Mouse (Mus musculus): ENCODE results near the gene Lama2. TPM values are rescaled to one million over a fixed set of nuclear protein-coding genes. Genes with fewer than 3 reads are reported as not detected.

Lama2 gene
- polyA plus RNA-seq, 1 experiment from 2014 or later, result 7.6 TPM

DNA sequence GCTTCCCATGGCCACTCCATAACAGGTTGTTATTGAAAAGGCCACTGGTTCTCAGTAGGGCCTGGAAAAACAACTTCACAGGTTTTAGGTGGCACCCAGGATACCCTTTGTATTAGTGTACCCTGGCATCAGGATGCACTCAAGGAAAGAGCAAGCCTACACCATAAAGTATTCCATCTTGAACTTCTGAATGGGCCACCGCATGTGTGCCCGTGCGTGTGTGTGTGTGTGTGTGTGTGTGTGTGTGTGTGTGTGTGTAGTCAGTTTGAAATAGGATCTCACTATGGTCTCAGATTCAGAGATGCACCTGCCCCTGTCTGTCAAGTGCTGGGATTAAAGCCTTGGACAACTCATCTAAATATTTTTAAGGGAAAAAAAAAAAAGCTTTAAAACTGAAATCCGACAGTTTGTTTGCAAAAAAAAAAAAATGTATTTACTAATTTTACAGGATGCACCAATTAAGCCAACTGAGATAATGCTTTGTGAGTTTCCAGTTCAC, 2.0 kb downstream of the Lama2 start:
- no peaks in the 10 kb centered on the region for H3K27me3 ChIP-seq (ENCODE audit: control insufficient read depth, insufficient read depth, low read length)
- H3K27ac ChIP-seq (ENCODE audit: low read depth, low read length), result no peak overlapping the region
- no peaks in the 10 kb centered on the region for H3K4me1 ChIP-seq (replicated peaks; ENCODE audit: control insufficient read depth, insufficient read depth, low read length)
- H3K4me3 ChIP-seq (ENCODE audit: low read depth, low read length), result no peak overlapping the region
- no peaks in the 10 kb centered on the region for H3K36me3 ChIP-seq (ENCODE audit: control insufficient read depth, insufficient read depth, low read length)
- WGBS, result 84% methylated on average over 4 of the region's 4 CpGs
- ATAC-seq (replicated peaks; ENCODE audit: low FRiP score) (0 out of 2 replicates have a peak, but pooled peaks have one; percentile 18), DNase-seq (ENCODE audit: low spot score) (no peak)
- H3K9me3 ChIP-seq (ENCODE audit: control insufficient read depth, low read length), result no peaks in the 10 kb centered on the region
- H3K4me2 ChIP-seq (ENCODE audit: low read depth, low read length, severe bottlenecking), result no peak overlapping the region
- H3K9ac ChIP-seq (ENCODE audit: low read length), result no peak overlapping the region

DNA sequence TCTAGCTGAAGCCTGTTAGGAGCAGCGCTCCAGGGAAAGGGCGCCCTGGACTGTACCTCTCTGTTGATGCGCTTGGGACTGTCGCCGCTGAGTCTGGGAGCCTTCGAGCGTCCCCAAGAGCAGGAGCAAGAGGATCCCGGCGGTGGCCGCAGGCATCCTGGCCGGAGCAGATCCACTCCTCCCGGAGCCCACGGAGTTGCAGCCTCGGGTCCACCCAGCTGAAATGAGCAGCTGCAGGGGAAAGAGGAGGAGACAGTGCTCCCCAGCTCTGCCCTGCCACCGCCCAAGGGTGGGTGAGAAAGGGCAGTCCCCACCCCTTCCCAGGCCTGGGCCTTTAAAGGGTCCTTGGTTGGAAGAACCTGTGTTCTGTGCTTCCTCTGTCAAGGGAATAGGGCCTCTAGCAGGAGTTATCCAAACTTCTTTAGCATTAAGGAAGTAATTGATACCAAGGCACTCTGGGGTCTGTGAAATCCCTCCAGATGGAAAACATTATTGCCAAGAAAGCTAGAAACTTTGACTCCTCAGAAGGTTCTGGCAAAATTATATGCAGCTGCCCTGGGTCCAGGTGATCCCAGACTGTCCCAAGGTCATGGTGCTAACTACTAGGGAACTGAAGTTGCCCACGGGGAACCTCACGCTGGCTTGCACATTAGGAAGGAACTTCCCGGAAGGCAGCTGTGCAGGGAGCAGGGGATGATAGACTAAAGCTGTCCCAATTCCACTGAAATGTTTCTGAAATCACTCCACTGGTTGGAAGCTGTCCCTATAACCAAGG, 2.7 kb downstream of the Lama2 start:
- Histone ChIP-seq H3K4me3 (ENCODE audit: low read depth, low read length) (peak overlapping the region; percentile 30), H3K27ac (ENCODE audit: low read depth, low read length) (no peak overlapping the region), H3K4me2 (ENCODE audit: low read depth, low read length, severe bottlenecking) (peak overlapping the region; percentile 49), H3K4me1 (replicated peaks; ENCODE audit: control insufficient read depth, insufficient read depth, low read length) (no peaks in the 10 kb centered on the region), H3K9ac (ENCODE audit: low read length) (peak overlapping the region; percentile 45), H3K9me3 (ENCODE audit: control insufficient read depth, low read length) (no peaks in the 10 kb centered on the region), H3K27me3 (ENCODE audit: control insufficient read depth, insufficient read depth, low read length) (no peaks in the 10 kb centered on the region), H3K36me3 (ENCODE audit: control insufficient read depth, insufficient read depth, low read length) (no peaks in the 10 kb centered on the region)
- DNase-seq (ENCODE audit: low spot score) (peak; percentile 70), ATAC-seq (replicated peaks; ENCODE audit: low FRiP score) (peak; percentile 74)
- WGBS, result 11% methylated on average over 18 of the region's 18 CpGs

DNA sequence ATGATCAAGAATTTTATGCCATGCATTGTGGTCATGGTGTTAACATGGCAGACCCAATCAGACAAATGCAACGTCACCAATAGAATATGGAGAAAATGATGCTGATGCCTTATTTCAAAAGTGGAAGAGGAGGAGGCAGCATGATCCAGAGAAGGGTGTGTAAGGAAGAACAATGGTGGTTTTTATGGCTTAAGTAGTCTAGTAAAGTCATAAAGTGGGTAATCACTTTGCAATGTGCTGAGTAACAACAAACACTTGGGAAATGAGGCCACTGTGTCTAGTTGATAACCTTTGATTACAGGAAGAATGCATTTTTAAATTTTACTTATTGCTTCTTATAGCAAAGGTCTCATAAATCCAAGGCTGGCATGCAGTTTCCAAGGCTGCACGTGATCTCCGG, 23.9 kb downstream of the Lama2 start:
- Histone ChIP-seq H3K27me3 (ENCODE audit: control insufficient read depth, insufficient read depth, low read length) (no peaks in the 10 kb centered on the region), H3K9ac (ENCODE audit: low read length) (no peak overlapping the region), H3K36me3 (ENCODE audit: control insufficient read depth, insufficient read depth, low read length) (no peaks in the 10 kb centered on the region), H3K27ac (ENCODE audit: low read depth, low read length) (no peak overlapping the region), H3K4me3 (ENCODE audit: low read depth, low read length) (no peak overlapping the region), H3K4me1 (replicated peaks; ENCODE audit: control insufficient read depth, insufficient read depth, low read length) (no peaks in the 10 kb centered on the region), H3K9me3 (ENCODE audit: control insufficient read depth, low read length) (no peaks in the 10 kb centered on the region), H3K4me2 (ENCODE audit: low read depth, low read length, severe bottlenecking) (no peak overlapping the region)
- no peak for DNase-seq (ENCODE audit: low spot score)
- 94% methylated on average over 3 of the region's 3 CpGs for WGBS
- no peak for ATAC-seq (replicated peaks; ENCODE audit: low FRiP score)

DNA sequence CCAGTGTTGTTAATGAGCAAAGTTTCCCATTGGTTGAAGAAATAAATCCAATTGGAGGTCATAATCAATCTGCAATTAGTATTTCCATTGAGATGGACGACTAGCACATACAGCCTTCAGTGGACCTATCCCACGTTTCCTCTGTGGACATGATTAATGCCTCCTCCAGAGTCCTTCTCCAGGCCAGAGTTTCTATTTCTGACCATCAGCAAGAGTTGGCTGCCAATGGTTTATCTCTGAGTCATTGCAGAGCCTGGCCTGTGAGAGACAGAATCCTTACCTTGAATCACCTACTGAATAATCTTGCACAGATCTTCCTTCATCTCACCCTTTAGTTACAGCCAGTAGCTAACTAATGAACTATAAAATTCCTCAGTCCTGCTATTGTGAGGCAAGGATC, 86.3 kb downstream of the Lama2 start:
- Histone ChIP-seq H3K4me2 (ENCODE audit: low read depth, low read length, severe bottlenecking) (no peak overlapping the region), H3K9me3 (ENCODE audit: control insufficient read depth, low read length) (no peaks in the 10 kb centered on the region), H3K4me1 (replicated peaks; ENCODE audit: control insufficient read depth, insufficient read depth, low read length) (no peaks in the 10 kb centered on the region), H3K36me3 (ENCODE audit: control insufficient read depth, insufficient read depth, low read length) (no peaks in the 10 kb centered on the region), H3K27ac (ENCODE audit: low read depth, low read length) (no peak overlapping the region), H3K27me3 (ENCODE audit: control insufficient read depth, insufficient read depth, low read length) (no peaks in the 10 kb centered on the region), H3K9ac (ENCODE audit: low read length) (no peak overlapping the region), H3K4me3 (ENCODE audit: low read depth, low read length) (no peak overlapping the region)
- DNase-seq (ENCODE audit: low spot score) (no peak), ATAC-seq (replicated peaks; ENCODE audit: low FRiP score) (no peak)
- 90% methylated on average over 2 of the region's 2 CpGs for WGBS

DNA sequence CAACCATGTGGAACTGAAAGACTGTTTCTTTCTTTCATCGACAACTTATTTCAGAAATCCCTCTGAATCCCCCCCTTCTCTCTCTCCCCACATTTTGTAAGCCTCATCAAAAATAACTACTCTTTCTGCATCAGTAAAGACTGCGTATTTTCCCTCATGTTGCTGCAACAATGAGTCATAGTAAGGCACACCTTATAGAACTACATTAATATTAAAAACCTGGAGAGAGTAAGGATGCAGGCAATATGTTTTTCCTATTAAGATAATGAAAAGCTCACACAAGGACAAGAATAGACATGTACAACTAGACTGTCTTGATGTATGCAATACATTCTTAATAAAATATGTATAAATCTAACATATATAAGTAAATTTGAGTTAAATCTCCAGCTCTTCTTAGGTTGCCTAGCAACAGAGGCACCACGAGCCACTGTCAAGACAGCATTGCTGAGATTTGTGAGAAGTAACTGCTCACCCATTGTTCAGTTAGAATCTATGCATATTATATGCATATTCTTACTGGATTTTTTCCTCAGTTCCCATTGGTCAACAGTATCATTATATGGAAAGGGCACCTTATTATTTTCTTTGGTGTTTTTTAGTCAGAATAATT, 110.6 kb downstream of the Lama2 start:
- ATAC-seq (replicated peaks; ENCODE audit: low FRiP score), result no peak
- Histone ChIP-seq H3K36me3 (ENCODE audit: control insufficient read depth, insufficient read depth, low read length) (no peaks in the 10 kb centered on the region), H3K27ac (ENCODE audit: low read depth, low read length) (no peak overlapping the region), H3K27me3 (ENCODE audit: control insufficient read depth, insufficient read depth, low read length) (no peaks in the 10 kb centered on the region), H3K4me2 (ENCODE audit: low read depth, low read length, severe bottlenecking) (no peak overlapping the region), H3K4me3 (ENCODE audit: low read depth, low read length) (no peak overlapping the region), H3K4me1 (replicated peaks; ENCODE audit: control insufficient read depth, insufficient read depth, low read length) (no peaks in the 10 kb centered on the region), H3K9me3 (ENCODE audit: control insufficient read depth, low read length) (no peaks in the 10 kb centered on the region), H3K9ac (ENCODE audit: low read length) (no peak overlapping the region)
- DNase-seq (ENCODE audit: low spot score), result no peak
- WGBS, result 81% methylated on average over 3 of the region's 3 CpGs

DNA sequence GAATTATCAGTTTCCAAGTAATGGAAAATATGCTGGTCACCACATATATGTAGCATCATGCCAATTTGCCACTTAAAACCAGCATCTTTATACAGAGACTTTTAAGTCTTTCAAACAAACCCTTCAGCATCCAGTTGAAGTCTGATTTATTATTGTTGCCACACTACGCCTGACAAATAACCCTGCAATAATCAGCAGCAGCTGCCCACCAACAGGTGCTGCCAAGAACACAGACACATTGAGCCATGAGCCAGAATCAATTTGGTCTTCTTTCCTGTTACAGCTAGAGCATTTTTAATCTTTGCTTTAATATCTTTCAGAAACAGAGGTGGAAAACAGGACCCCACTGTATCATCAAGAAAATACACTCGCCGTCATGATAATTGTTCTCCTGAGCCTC, 118.7 kb downstream of the Lama2 start:
- H3K36me3 ChIP-seq (ENCODE audit: control insufficient read depth, insufficient read depth, low read length), result no peaks in the 10 kb centered on the region
- WGBS, result 90% methylated on average over 3 of the region's 3 CpGs
- H3K9ac ChIP-seq (ENCODE audit: low read length), result no peak overlapping the region
- ATAC-seq (replicated peaks; ENCODE audit: low FRiP score), result no peak
- no peaks in the 10 kb centered on the region for H3K9me3 ChIP-seq (ENCODE audit: control insufficient read depth, low read length)
- no peaks in the 10 kb centered on the region for H3K27me3 ChIP-seq (ENCODE audit: control insufficient read depth, insufficient read depth, low read length)
- no peak overlapping the region for H3K4me2 ChIP-seq (ENCODE audit: low read depth, low read length, severe bottlenecking)
- H3K4me3 ChIP-seq (ENCODE audit: low read depth, low read length), result no peak overlapping the region
- no peak overlapping the region for H3K27ac ChIP-seq (ENCODE audit: low read depth, low read length)
- H3K4me1 ChIP-seq (replicated peaks; ENCODE audit: control insufficient read depth, insufficient read depth, low read length), result no peaks in the 10 kb centered on the region
- DNase-seq (ENCODE audit: low spot score), result no peak

DNA sequence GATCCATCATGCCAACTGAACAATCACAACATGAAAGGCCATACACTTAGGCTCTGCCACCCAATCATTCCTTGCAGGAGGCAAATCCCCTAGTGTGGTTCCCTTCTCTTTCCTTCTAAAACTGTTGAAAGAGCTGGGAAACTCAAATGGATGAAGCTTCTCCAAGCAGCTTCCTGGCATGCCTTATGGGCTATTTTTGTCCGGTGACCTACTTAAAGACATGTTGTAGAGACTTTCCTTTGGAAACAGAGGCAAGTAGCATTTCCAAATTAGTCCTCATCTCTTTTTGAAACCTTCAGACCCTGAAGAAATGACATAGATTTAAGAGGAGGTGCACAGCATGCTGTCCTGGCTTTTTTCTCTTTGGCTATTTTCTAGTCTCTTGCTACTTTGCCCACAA, 131.1 kb downstream of the Lama2 start:
- Histone ChIP-seq H3K4me2 (ENCODE audit: low read depth, low read length, severe bottlenecking) (no peak overlapping the region), H3K4me1 (replicated peaks; ENCODE audit: control insufficient read depth, insufficient read depth, low read length) (no peaks in the 10 kb centered on the region), H3K27me3 (ENCODE audit: control insufficient read depth, insufficient read depth, low read length) (no peaks in the 10 kb centered on the region), H3K27ac (ENCODE audit: low read depth, low read length) (no peak overlapping the region), H3K4me3 (ENCODE audit: low read depth, low read length) (no peak overlapping the region), H3K36me3 (ENCODE audit: control insufficient read depth, insufficient read depth, low read length) (no peaks in the 10 kb centered on the region), H3K9me3 (ENCODE audit: control insufficient read depth, low read length) (no peaks in the 10 kb centered on the region), H3K9ac (ENCODE audit: low read length) (no peak overlapping the region)
- DNase-seq (ENCODE audit: low spot score), result no peak
- no peak for ATAC-seq (replicated peaks; ENCODE audit: low FRiP score)
- 94% methylated on average over 1 of the region's 1 CpGs for WGBS

DNA sequence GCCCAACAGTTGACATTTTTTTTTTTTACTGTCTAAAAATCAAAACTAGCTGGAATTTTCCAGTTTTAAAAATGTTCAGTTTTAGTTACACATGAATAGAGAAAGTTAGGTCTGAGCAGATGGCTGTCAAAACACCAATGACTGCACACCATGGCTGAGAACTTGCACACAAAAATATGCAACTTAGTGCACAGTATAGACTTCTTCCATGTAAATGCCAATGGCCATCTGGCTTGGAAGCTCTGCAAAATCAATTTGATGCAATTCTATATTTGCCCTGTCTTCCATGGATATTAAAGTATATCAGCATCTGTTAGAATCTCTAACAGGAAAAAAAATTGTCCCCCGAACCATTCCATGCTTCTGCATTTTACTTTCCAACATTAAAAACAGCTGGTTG, 135.5 kb downstream of the Lama2 start:
- Histone ChIP-seq H3K4me3 (ENCODE audit: low read depth, low read length) (no peak overlapping the region), H3K9ac (ENCODE audit: low read length) (no peak overlapping the region), H3K4me2 (ENCODE audit: low read depth, low read length, severe bottlenecking) (no peak overlapping the region), H3K27me3 (ENCODE audit: control insufficient read depth, insufficient read depth, low read length) (no peaks in the 10 kb centered on the region), H3K9me3 (ENCODE audit: control insufficient read depth, low read length) (no peaks in the 10 kb centered on the region), H3K4me1 (replicated peaks; ENCODE audit: control insufficient read depth, insufficient read depth, low read length) (no peaks in the 10 kb centered on the region), H3K36me3 (ENCODE audit: control insufficient read depth, insufficient read depth, low read length) (no peaks in the 10 kb centered on the region), H3K27ac (ENCODE audit: low read depth, low read length) (no peak overlapping the region)
- ATAC-seq (replicated peaks; ENCODE audit: low FRiP score), result no peak
- DNase-seq (ENCODE audit: low spot score), result no peak
- WGBS, result 75% methylated on average over 1 of the region's 1 CpGs

DNA sequence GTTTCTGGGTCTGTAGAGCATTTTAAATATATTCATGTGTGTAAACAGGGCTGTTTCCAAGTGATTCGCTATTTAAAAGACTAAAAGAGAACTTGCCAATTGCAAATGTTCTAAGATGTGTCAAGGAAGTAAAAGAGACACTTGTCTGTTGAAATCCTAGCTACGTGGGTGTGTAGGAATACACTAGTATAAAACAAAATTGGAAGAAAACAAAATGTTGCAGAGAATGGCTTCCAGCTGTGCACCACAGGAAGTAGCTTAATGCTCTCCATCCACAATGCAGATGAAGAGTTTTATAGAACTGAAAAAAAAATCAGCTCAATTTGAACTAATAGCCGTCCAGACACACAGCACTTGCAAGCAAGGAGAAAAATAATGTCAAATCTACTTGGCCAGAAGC, 144.0 kb downstream of the Lama2 start:
- no peak overlapping the region for H3K4me2 ChIP-seq (ENCODE audit: low read depth, low read length, severe bottlenecking)
- ATAC-seq (replicated peaks; ENCODE audit: low FRiP score) (no peak), DNase-seq (ENCODE audit: low spot score) (no peak)
- H3K27me3 ChIP-seq (ENCODE audit: control insufficient read depth, insufficient read depth, low read length), result no peaks in the 10 kb centered on the region
- WGBS, result 31% methylated on average over 3 of the region's 3 CpGs
- H3K4me1 ChIP-seq (replicated peaks; ENCODE audit: control insufficient read depth, insufficient read depth, low read length), result no peaks in the 10 kb centered on the region
- no peaks in the 10 kb centered on the region for H3K36me3 ChIP-seq (ENCODE audit: control insufficient read depth, insufficient read depth, low read length)
- no peak overlapping the region for H3K4me3 ChIP-seq (ENCODE audit: low read depth, low read length)
- no peak overlapping the region for H3K27ac ChIP-seq (ENCODE audit: low read depth, low read length)
- no peak overlapping the region for H3K9ac ChIP-seq (ENCODE audit: low read length)
- H3K9me3 ChIP-seq (ENCODE audit: control insufficient read depth, low read length), result no peaks in the 10 kb centered on the region
